Mouse (Mus musculus) neutrophil, adult 65 days (primary cell): ENCODE data around the gene Spo11. TPM values are rescaled to one million over a fixed set of nuclear protein-coding genes. Genes with fewer than 3 reads are reported as not detected.

Experiments used
- total RNA-seq: library from RNA; stranded (reverse); gene quantifications from 2 replicates; pipeline ENCODE4 v1.2.4, GENCODE M21; 2023

Gene Spo11
- not detected in 2 replicates for total RNA-seq

GRCm38 (mm10) chr2:172977409-172978130, at the start of gene Spo11:
Spo11 (plus strand) TSS chr2:172977700.

DNA sequence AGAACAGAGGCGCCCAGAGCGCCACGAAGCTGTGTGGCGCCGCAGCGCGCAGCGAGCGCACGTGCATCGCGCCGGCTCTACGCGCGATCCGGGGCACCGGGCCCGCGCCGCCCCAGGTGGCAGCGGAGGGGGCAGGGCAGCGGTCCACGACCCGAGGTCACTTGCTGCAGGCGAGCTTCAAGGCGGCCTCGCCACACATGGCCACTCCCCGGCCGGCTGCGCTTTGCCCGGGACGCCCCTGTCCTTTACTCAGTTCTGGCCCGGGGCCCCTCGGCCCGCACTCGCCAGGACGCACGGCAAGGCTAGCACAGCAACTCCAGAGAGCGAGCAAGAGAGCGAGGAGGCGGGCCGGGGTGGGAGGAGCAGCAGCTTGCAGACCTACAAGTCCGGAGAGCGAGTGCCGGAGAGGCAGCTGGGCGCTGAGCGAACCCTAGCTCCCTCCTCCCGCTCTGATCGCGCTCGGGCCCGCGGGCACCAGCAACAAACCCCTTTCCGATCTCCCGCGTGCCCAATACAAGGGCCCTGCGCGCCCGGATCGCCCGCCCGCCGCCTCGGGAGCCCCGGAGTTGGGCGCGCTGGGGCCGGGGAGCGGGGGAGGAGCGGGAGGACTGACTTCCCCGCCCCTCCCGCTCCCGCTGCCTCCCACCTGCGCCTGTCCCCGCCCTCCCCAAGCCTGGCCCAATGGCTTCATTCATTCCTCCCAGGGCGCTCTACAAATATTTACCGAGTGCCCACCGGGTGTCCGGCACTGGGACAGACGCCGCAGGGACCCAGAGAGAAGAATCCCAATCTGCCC, 37.3 kb upstream of the Spo11 start, which contains the start of gene Bmp7:
Bmp7 (minus strand) TSS at position 319 of the 796 bp plus-strand sequence.

DNA sequence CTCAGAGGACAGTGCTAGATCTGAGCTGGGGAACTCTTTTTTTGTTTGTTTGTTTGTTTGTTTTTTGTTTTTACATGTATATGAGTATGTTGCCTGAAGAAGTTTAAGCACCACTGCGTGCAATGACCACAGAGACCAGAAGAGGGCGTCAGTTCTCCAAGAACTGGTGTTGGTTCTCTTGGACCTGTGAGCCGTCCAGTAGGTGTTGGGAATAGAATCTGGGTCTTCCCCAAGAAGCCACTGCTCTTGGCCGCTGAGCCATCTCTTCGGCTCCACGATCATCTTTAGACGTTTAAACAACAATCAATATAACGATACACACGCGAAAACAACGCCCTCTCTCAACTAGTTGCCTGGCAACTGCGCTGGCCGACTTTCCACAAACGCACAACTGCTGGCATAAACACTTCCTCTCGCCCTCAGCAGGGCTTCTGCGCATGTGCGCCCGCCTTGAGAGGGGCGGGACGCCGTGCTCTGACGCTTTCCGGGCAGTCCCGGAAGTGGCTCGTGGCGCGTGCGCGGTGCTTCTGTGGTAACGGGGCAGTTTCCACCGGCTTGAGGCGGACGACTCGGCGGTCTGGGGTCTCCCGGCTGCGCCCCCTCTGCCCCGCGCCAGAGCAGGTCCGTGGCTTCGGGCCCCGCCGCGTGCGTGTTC, 22.3 kb downstream of the Spo11 start, which contains the start of gene Rae1:
Rae1 (plus strand) TSS at position 488 of the 655 bp plus-strand sequence.

GRCm38 (mm10) chr2:173020430-173020829, 42.9 kb downstream of the Spo11 start, which contains the start of gene Rbm38:
Rbm38 (plus strand) TSS chr2:173020498.

Other genes starting within 250 kb of the Spo11 start
- gene Bmp7, start 37.4 kb upstream of the Spo11 start, total RNA-seq = not detected in 2 replicates
- 54.3 and 74.0 TPM in 2 replicates for gene Rae1, start 22.4 kb downstream of the Spo11 start, total RNA-seq
- gene Rbm38, start 42.8 kb downstream of the Spo11 start, total RNA-seq = 169 and 177 TPM in 2 replicates
- not detected in 2 replicates for gene Ctcfl, start 141.8 kb downstream of the Spo11 start, total RNA-seq
- not detected in 2 replicates for gene Pck1, start 175.3 kb downstream of the Spo11 start, total RNA-seq
- 21.7 and 29.3 TPM in 2 replicates for gene Zbp1, start 241.2 kb downstream of the Spo11 start, total RNA-seq